Mouse (Mus musculus) embryonic facial prominence, embryonic 11.5 days (tissue): Measurements from ENCODE around the gene Emx2. TPM values are rescaled to one million over a fixed set of nuclear protein-coding genes. Genes with fewer than 3 reads are reported as not detected.

ENCODE experiments used
- ATAC-seq: fragments of 200-750 bp; cut with Nextera tagmentation; replicated peaks from 2 replicates; pipeline ENCODE4 v1.8.0; 2017; ENCODE audit warnings: low read depth; ENCODE audit not compliant: insufficient number of reproducible peaks, low FRiP score, low TSS enrichment
- DNase-seq: peaks from one replicate; pipeline ENCODE4 v3.0.0-alpha.2; 2015; ENCODE audit warnings: low spot score
- H3K27ac ChIP-seq: fragments of 300-500 bp; sonication (generic); replicated peaks from 2 replicates; pipeline ENCODE4 v1.5.1; 2014; ENCODE audit warnings: mild to moderate bottlenecking, low read depth, low read length, control low read depth
- H3K27me3 ChIP-seq: fragments of 300-500 bp; sonication (generic); 2 replicates; pipeline ENCODE4 v1.6.1; 2014; ENCODE audit warnings: mild to moderate bottlenecking, low read length, moderate library complexity, mixed read lengths; ENCODE audit not compliant: control insufficient read depth, insufficient read depth
- H3K36me3 ChIP-seq: fragments of 300-500 bp; sonication (generic); replicated peaks from 2 replicates; pipeline ENCODE4 v1.6.1; 2014; ENCODE audit warnings: low read depth, mild to moderate bottlenecking, low read length, moderate library complexity, mixed read lengths; ENCODE audit not compliant: control insufficient read depth, insufficient read depth
- H3K4me1 ChIP-seq: fragments of 300-500 bp; sonication (generic); 2 replicates; pipeline ENCODE4 v1.6.1; 2014; ENCODE audit warnings: low read length, mixed read lengths; ENCODE audit not compliant: control insufficient read depth, insufficient read depth
- H3K4me2 ChIP-seq: fragments of 300-500 bp; sonication (generic); 2 replicates; pipeline ENCODE4 v1.6.1; 2014; ENCODE audit warnings: low read depth, mild to moderate bottlenecking, control low read depth, low read length, moderate library complexity
- H3K4me3 ChIP-seq: fragments of 300-500 bp; sonication (generic); 2 replicates; pipeline ENCODE4 v1.5.1; 2014; ENCODE audit warnings: low read depth, low read length, control low read depth
- H3K9ac ChIP-seq: fragments of 300-500 bp; sonication (generic); replicated peaks from 2 replicates; pipeline ENCODE4 v1.6.1; 2014; ENCODE audit warnings: mild to moderate bottlenecking, control low read depth, low read length
- H3K9me3 ChIP-seq: fragments of 300-500 bp; sonication (generic); replicated peaks from 2 replicates; pipeline ENCODE4 v1.6.1; 2016; ENCODE audit warnings: mild to moderate bottlenecking, low read length, inconsistent platforms, mixed read lengths; ENCODE audit not compliant: control insufficient read depth
- WGBS: fragments of 180-500 bp; shearing (Covaris S2); extraction: QIAGEN DNeasy Blood & Tissue Kit; methylation state at CpG from one replicate; pipeline ENCODE4 v1.1.7; 2014; 5-methylcytosine and 5-hydroxymethylcytosine counted together
- polyA plus RNA-seq: library from polyadenylated mRNA; unstranded; fragments of >200 nt; fragmentation: Nextera tagmentation; extraction: Ambion mirVana; gene quantifications from 2 replicates; pipeline ENCODE4 v1.2.1, GENCODE M21; 2014

Emx2 gene
- polyA plus RNA-seq: 10.6 and 12.8 TPM in 2 replicates

DNA sequence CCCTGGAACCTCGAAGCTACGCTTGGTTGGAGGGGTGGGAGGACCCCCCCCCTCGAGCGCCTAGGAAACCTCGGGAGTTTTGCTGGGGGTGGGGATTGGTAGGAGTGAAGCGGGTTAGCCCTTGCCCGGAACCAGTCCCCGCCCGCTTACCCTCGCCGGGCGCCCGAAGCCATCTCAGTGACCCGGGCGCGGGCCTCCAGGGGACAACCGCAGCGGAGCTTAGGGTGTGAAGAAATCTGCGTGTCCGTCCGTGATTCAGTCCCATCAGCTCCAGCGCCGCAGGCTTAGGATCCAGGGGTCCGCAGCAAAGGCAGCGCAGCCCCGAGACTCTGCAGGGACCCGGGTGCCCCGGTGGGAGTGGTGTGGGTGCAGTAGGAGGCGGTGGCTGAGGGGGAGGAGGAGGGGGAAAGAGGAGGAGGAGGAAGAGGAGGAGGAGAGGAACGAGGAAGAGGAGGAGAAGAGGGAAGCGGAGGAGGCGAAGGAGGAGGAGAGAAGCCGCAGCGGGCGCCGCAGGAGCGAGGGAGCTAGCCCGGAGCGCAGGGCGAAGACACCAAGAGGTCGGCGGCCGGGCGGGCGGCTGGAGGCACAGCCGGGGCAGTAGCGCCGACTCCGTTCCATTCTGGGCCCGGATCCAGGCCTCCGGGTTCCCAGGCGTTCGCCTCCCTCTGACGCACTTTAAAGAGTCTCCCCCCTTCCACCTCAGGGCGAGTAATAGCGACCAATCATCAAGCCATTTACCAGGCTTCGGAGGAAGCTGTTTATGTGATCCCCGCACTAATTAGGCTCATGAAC lies at the start of gene Emx2:
TSS of gene Emx2 (plus strand) at position 422 of the 792 bp plus-strand sequence.
- peak; percentile 92 for DNase-seq
- Histone ChIP-seq H3K27ac (peak within 1 kb of the TSS; percentile 75), H3K9me3 (no peaks in the 10 kb centered on the region), H3K27me3 (peaks cover 67% of the 10 kb centered on the region), H3K36me3 (no peaks in the 10 kb centered on the region), H3K9ac (peak within 1 kb of the TSS; percentile 70), H3K4me2 (peak within 1 kb of the TSS; percentile 71), H3K4me1 (no peaks in the 10 kb centered on the region), H3K4me3 (peak within 1 kb of the TSS; percentile 48)
- peak; percentile 55 for ATAC-seq
- WGBS: under 1% methylated on average over 57 of the region's 58 CpGs

GRCm38 (mm10) chr19:59414128-59414527 lies 44.0 kb upstream of the Emx2 start:
- DNase-seq: no peak
- H3K36me3 ChIP-seq: no peaks in the 10 kb centered on the region
- ATAC-seq: no peak
- no peak overlapping the region for H3K9ac ChIP-seq
- no peaks in the 10 kb centered on the region for H3K9me3 ChIP-seq
- 63% methylated on average over 5 of the region's 5 CpGs for WGBS
- no peaks in the 10 kb centered on the region for H3K4me1 ChIP-seq
- no peaks in the 10 kb centered on the region for H3K27me3 ChIP-seq
- H3K27ac ChIP-seq: no peak overlapping the region
- H3K4me3 ChIP-seq: no peak overlapping the region
- H3K4me2 ChIP-seq: no peak overlapping the region

GRCm38 (mm10) chr19:59418024-59418423 lies 40.1 kb upstream of the Emx2 start:
- Histone ChIP-seq H3K4me1 (peaks cover 1% of the 10 kb centered on the region; the same call in 1 of the 2 replicates), H3K36me3 (no peaks in the 10 kb centered on the region), H3K4me2 (no peak overlapping the region; the same call in 1 of the 2 replicates), H3K9ac (no peak overlapping the region), H3K27me3 (0 out of 2 replicates have a peak, but pooled peaks cover 2% of the 10 kb centered on the region), H3K4me3 (no peak overlapping the region), H3K27ac (no peak overlapping the region), H3K9me3 (no peaks in the 10 kb centered on the region)
- no peak; the same call in 1 of the 2 replicates for ATAC-seq
- peak; percentile 93 for DNase-seq
- 3% methylated on average over 15 of the region's 15 CpGs for WGBS

DNA sequence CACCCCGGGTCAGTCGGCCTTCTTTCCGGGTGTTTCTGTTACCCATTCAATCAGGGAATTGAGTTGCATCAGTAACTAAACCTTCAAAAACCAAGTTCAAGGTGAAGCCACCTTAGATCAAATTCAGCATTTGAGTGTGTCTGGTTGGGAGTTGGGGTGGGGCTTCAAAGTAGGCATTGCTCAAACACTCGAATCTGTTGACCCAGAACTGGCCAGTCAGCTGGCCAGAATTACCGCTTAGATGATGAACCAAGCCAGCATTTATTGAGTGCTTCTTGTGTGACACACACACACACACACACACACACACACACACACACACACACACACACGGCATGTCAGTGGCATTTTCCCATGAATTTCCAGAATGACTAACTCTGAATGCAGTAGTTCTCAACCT lies 39.5 kb upstream of the Emx2 start:
- Histone ChIP-seq H3K4me2 (no peak overlapping the region), H3K9me3 (no peaks in the 10 kb centered on the region), H3K27ac (no peak overlapping the region), H3K4me3 (no peak overlapping the region), H3K9ac (no peak overlapping the region), H3K27me3 (0 out of 2 replicates have a peak, but pooled peaks cover 2% of the 10 kb centered on the region), H3K36me3 (no peaks in the 10 kb centered on the region), H3K4me1 (peaks cover 2% of the 10 kb centered on the region; the same call in 1 of the 2 replicates)
- 67% methylated on average over 6 of the region's 6 CpGs for WGBS
- ATAC-seq (no peak), DNase-seq (no peak)

DNA sequence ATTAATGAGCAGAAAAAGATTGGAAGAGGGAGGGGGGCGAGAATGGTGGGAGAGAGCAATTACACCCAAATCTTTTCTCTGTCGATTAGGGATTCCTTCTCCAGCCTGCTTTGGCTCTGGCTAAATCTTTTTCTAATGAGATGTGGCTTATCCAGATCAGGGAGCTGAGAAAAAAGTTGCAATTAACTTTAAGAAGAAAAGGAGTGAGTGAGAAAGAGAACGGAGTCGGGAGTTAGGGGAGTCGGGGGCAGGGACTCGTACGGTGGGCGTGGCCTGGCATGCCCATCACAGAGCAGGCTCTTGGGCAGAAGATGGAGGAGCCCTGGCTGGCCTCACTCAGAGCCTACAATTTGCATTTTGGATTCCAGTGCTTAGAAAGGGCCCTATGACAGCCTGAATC lies 35.8 kb upstream of the Emx2 start:
- no peak for DNase-seq

DNA sequence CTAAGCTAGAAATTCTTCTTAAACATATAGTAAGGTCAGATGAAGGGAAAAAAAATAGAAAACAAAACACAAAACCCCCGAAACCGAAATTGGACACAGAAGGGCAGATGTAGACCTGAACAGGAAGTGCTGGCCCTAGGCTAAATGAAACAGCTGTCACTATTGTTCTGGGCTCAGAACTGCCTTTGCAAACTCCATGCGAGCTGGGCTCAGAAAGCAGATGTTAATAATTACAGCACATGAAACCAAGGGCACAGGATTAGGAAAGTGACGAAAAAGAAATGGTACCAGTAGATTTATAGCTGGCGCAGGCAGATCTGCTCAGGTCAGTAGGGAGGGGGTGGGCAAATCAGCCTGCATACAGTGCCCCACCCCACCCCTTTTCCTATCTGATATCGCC lies 34.5 kb upstream of the Emx2 start:
- Histone ChIP-seq H3K4me1 (peaks cover 2% of the 10 kb centered on the region; the same call in 1 of the 2 replicates), H3K27ac (peak overlapping the region; percentile 38; the same call in 1 of the 2 replicates)
- peak; percentile 87 for DNase-seq

More for the DNA sequence above, 35.8 kb upstream of the Emx2 start:
- Histone ChIP-seq H3K4me1 (peaks cover 2% of the 10 kb centered on the region; the same call in 1 of the 2 replicates), H3K4me3 (no peak overlapping the region), H3K4me2 (no peak overlapping the region), H3K9me3 (no peaks in the 10 kb centered on the region), H3K36me3 (no peaks in the 10 kb centered on the region), H3K27ac (no peak overlapping the region), H3K27me3 (0 out of 2 replicates have a peak, but pooled peaks cover 2% of the 10 kb centered on the region), H3K9ac (no peak overlapping the region)
- WGBS: 16% methylated on average over 8 of the region's 8 CpGs
- no peak for ATAC-seq

GRCm38 (mm10) chr19:59424975-59425374 lies 33.2 kb upstream of the Emx2 start:
- no peak overlapping the region for H3K9ac ChIP-seq
- ATAC-seq (no peak), DNase-seq (no peak)
- no peak overlapping the region for H3K4me2 ChIP-seq
- 0 out of 2 replicates have a peak, but pooled peaks cover 2% of the 10 kb centered on the region for H3K27me3 ChIP-seq
- no peaks in the 10 kb centered on the region for H3K36me3 ChIP-seq
- peaks cover 2% of the 10 kb centered on the region; the same call in 1 of the 2 replicates for H3K4me1 ChIP-seq
- no peak overlapping the region for H3K27ac ChIP-seq
- H3K4me3 ChIP-seq: no peak overlapping the region
- 50% methylated on average over 7 of the region's 7 CpGs for WGBS
- H3K9me3 ChIP-seq: no peaks in the 10 kb centered on the region

More for the DNA sequence above, 34.5 kb upstream of the Emx2 start:
- ATAC-seq: peak; percentile 77
- Histone ChIP-seq H3K36me3 (no peaks in the 10 kb centered on the region), H3K27me3 (0 out of 2 replicates have a peak, but pooled peaks cover 2% of the 10 kb centered on the region), H3K9ac (no peak overlapping the region), H3K4me3 (no peak overlapping the region), H3K9me3 (no peaks in the 10 kb centered on the region), H3K4me2 (no peak overlapping the region)
- WGBS: 20% methylated on average over 6 of the region's 6 CpGs

- no peaks in the 10 kb centered on the region for H3K9me3 ChIP-seq
- H3K4me1 ChIP-seq: no peaks in the 10 kb centered on the region; the same call in 1 of the 2 replicates
- no peak for ATAC-seq
- H3K4me3 ChIP-seq: no peak overlapping the region
- no peaks in the 10 kb centered on the region for H3K36me3 ChIP-seq
- no peak overlapping the region for H3K27ac ChIP-seq
- H3K9ac ChIP-seq: no peak overlapping the region
- no peaks in the 10 kb centered on the region for H3K27me3 ChIP-seq
- H3K4me2 ChIP-seq: no peak overlapping the region
- no peak for DNase-seq
- WGBS: 39% methylated on average over 6 of the region's 6 CpGs
Measured at GRCm38 (mm10) chr19:59432286-59432685, 25.9 kb upstream of the Emx2 start.
